Mouse (Mus musculus) testis, postnatal 10 days (tissue): ENCODE data around the gene Gnat2.

ENCODE experiments used
- DNase-seq: peaks from one replicate; pipeline ENCODE4 v3.0.0; 2021; ENCODE audit warnings: low spot score

Gene Gnat2

GRCm38 (mm10) chr3:108092536-108093115, at the start of gene Gnat2:
Gene Gnat2, plus strand, starts transcription at chr3:108092789.
- DNase-seq: no peak

DNA sequence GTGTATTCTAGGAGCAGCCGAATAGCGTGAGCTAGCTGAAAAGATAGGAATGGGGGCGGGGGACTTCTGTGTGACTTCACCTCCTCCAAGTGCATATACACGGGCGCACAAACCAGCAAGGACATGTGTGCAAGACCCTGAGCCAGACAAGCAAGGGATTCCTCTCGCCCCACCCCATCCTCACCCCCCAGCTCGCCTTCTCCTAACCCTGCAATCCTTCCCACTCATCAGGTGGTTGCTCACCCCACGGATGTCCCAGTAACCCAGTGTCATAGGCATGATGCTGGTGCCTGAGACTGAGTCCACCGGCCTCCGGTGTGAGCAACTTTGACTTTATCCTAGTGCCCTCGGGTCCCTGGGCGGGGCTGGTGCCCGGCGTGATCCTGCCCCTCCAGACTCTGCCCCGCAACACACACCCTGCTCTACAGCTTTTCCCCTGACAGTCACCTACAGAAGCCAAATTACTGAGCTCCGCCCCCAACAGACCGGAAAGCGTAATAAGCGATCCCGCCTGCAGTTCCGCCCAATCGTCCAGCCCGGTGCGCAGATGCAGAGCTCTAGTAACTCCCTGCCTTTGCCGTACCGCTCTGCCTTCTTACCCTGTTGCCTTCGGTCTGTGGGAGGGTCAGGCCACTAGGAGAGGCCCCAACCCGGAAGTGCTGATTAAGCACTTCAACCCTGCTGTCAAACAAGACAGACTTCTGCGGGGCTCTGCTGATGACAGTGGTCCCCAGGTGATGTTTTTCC, 48.0 kb upstream of the Gnat2 start, which contains the start of gene Gstm4:
Gene Gstm4, minus strand, starts transcription at position 501 of the 747 bp plus-strand sequence.
- DNase-seq: peak; percentile 86

- no peak for DNase-seq
Measured at GRCm38 (mm10) chr3:108046944-108047655, 45.5 kb upstream of the Gnat2 start.

- DNase-seq: no peak
Measured at GRCm38 (mm10) chr3:108048306-108048705, 44.3 kb upstream of the Gnat2 start.

GRCm38 (mm10) chr3:108050493-108050892, 42.1 kb upstream of the Gnat2 start:
- DNase-seq: no peak

GRCm38 (mm10) chr3:108061420-108061819, 31.2 kb upstream of the Gnat2 start:
- DNase-seq: peak; percentile 65

DNA sequence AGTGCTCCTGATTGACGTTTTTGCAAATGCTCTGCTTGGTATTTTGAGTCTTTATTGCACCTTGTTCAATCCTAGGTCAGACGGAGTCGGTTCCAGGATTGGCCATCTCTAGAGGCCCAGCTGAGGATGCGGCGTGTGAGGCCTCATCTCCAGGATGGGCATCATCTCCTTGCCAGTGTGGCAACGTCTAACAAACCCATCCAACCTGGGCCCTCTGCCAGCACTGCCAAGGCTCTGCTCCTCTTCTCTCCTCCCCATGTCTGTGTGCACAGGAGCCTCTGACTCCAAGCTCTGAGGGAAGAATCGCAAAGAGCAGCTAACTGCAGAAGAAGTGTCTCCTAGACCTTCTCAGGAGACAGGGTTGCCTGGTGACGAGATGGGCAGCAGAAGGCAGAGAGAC, 29.9 kb upstream of the Gnat2 start:
- no peak for DNase-seq

- no peak for DNase-seq
Measured at GRCm38 (mm10) chr3:108064672-108065071, 27.9 kb upstream of the Gnat2 start.

DNA sequence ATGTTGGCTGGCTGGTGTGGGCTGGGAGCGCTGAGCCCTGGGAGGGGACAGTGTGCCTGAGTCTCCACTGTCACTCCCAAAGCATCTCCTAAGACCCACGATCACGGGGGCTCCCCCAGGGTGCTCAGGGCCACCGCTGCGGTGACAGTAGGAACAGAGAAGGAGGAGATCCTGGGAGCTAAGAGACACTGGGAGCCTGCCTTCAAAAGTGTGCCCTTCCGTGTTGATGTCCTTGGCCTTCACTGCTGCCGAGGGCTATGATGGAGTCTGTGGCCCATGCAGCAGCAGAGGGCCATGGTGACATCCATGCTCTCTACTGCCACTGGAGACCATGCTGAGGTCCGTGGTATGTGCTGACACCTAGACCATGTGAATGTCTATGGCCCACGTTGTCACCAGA, 27.0 kb upstream of the Gnat2 start:
- no peak for DNase-seq

- no peak for DNase-seq
Measured at GRCm38 (mm10) chr3:108067370-108067934, 25.1 kb upstream of the Gnat2 start.

DNA sequence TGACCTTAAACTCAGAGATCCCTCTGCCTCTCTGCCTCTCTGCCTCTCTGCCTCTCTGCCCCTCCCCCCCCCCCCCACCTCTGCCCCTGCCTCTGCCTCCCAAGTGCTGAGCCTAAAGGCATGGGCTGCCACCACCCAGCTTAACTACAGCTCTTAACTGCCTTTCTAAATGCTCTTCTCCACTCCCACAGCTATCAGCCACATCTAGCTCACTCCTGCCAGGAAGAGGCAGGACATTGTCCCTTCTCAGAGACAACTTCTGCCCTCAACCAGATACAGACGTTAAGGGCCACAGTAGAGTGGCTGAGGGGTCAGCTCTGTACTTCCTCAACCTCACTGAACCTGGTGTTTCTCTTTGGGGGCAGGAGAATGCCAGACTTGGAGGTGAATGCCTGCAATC, 23.8 kb upstream of the Gnat2 start:
- DNase-seq: no peak

DNA sequence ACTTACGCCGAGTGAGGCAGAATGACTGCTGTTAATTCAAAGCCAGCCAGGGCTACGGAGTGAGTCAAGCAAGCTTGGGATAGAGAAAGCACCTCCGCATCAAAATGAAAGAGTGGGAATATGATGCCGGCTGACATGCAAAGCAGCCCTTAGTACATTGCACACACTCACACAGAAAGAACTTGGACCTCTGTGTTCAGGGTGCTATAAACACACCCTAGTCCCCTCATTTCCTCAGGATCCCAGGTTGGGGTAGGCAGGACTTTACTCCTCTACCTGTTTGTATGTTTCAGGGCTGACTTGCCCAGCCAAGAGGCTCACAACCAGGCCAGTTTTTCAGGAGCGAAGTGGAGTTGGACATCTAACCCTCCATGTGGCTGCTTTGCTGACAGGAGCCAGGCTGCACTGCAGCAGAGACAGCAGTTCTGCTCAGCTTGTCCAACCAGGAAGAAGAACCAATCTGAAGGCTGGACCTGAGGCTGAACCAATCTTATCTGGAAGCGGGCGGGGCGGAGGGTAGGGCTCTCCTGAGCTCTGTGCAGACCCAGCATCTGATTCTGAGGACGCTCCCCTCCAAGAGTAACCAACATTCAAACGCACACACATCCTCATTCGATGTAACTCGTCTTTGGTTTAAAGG, 23.2 kb upstream of the Gnat2 start:
- DNase-seq: no peak

- peak; percentile 84 for DNase-seq
Measured at GRCm38 (mm10) chr3:108070295-108071293, 22.0 kb upstream of the Gnat2 start.

DNA sequence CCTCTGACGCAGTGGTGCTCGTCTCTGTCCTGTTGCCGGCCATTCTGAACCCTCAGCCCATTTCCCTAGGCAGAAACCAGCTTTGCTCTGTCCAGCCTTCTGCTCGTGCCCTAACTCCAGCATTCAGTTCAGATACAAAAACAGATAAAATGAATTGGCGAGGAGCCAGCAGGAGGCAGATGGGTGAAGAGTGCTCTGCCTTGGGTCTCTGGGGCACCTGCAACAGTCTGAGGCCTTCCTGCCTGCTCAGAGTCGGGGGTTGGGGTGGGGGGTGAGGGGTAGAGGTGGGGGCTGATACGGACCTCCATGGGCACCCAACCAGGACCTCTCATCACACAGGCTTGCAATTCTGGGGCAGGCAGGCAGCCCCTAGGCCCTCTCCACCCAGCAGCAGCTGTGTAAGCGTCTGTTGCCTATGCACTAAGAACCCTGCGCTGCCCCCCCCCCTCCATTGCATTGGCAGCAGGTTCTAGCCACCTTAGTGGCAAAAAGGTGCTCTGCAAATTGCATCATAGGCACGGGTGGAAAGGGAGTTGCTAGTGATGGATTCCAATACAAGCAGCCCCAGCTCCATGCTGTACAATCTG, 19.5 kb upstream of the Gnat2 start:
- no peak for DNase-seq

GRCm38 (mm10) chr3:108076836-108077235, 15.8 kb upstream of the Gnat2 start:
- DNase-seq: no peak

DNA sequence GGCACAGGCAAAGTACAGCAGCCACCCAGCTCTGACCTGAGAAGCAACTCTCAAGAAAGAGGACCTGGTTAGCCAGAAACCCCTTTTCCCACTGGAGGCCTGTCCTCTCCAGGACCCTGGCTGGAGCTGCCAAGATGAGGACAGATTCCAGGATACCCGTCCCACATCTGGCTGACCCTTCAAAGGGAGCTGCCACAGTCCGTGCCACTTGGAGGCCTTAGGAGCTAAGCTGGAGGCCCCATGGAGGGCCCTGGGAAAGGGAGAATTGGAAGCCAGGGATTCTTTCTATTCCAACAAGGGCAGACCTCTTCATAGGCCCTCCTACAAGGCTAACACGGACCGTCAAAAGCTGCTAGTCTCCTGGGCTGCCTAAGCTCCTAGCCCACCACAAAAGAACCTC, 10.9 kb upstream of the Gnat2 start:
- no peak for DNase-seq

GRCm38 (mm10) chr3:108082251-108082875, 10.2 kb upstream of the Gnat2 start:
- DNase-seq: no peak

- no peak for DNase-seq
Measured at GRCm38 (mm10) chr3:108083161-108083560, 9.4 kb upstream of the Gnat2 start.

DNA sequence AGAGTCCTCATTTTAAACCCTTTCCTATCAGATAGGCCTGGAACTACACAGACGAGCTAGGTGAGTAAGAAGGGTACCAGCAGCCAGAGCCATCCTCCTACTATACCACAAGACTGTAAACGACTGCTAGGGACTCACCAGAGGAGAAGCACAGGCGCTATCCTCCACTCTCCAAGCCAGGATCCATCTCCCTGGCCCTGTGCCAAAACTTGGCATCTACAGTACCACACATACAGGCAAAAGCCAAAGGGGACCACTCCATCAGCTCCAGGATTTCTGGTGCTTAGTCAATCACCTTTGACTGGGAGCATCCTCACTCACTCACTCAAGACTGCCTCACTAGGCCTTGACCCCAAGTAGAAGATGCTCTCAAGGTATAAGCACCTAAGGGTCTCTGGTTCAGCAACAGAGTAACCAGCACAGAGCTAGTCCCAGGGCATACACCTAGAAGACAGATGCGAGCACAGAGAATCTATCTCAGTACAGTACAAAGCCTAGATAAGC, 8.6 kb upstream of the Gnat2 start:
- DNase-seq: no peak

DNA sequence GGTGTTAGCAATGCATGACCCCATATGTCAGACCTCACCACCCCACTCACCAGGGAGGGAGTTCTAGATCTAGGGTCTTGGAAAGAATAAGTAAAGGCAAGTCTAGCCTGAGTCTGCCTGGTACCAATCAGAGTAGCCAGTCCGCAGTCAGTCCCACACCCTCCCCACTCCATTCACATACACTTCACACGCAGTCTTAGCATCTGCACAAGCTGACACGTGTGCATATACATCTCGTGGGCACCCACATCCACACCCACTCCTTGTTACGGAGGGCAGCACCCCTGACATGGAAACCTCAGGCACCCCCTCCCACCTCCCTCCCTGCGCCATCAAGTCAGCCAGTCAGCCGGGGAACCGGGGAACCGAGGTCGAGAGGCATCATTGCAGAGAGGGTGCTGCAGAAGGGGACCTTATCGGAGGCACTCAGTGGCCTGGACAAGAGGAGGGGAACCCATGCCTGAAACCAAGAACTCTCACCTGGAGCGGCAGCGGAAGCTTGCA, 7.8 kb upstream of the Gnat2 start:
- DNase-seq: no peak
